Mouse (Mus musculus) testis, adult 2 months (tissue): ENCODE data around the gene Rsad1.

Experiments
- CTCF ChIP-seq: fragments of 200-500 bp; IDR thresholded peaks from 2 replicates; pipeline ENCODE4 v1.5.1; 2012; ENCODE audit warnings: low read depth, mild to moderate bottlenecking, inconsistent platforms, low read length, moderate library complexity; ENCODE audit not compliant: control insufficient read depth, insufficient read depth, insufficient replicate concordance
- POLR2A ChIP-seq: fragments of 200-500 bp; IDR thresholded peaks from 2 replicates; pipeline ENCODE4 v1.6.1; 2012; ENCODE audit warnings: low read depth, mild to moderate bottlenecking, inconsistent platforms, low read length, moderate library complexity; ENCODE audit not compliant: control insufficient read depth

DNA sequence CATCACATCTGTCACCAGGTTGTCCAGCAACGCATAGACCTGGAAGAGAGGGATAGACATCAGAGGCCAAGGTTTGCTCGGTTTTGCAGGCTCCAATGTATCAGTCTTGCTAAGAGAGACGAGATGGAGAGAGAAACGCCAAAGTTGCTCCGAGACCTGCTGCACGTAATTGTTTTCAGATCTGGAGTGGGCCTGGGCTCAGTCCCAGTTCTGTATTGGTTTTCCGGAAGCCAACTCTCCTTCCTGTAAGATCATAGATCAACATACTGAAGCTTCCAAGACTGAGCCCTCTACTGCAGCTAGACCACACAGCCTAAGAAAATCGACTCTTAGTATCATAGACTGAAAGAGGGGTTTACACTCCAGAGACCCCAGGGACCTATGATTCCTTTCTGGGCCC, 47.6 kb downstream of the Rsad1 start:
- TF ChIP-seq CTCF, result no peak
- TF ChIP-seq POLR2A, result no peak
